Mouse (Mus musculus) monocyte, adult 2 months (primary cell): ENCODE data around the gene Klk8.

ENCODE experiments used
- DNase-seq, 2 experiments: peaks; one replicate each; pipeline ENCODE4 v3.0.0; 2022; ENCODE audit warnings: low spot score in 2 of 2, low read depth in 1 of 2

The Klk8 gene

DNA sequence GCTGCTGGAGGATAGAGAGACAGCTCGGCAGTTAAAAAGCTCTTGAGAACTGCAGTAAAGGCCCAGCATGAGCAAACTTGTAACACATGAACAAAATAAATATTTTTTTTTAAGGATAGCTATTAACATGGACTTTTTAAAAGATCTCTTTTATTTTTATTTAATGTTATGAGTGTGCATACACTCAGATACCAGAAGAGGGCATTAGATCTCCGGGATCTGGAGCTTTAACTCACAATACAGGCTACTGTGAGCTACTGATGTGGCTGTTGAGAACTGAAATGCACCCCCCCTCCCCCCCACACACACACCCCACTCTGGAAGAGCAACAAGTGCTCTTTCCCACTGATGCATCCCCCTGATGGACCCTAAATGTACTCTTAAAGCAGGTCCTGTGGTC lies 8.1 kb upstream of the Klk8 start:
- DNase-seq: no peak

DNA sequence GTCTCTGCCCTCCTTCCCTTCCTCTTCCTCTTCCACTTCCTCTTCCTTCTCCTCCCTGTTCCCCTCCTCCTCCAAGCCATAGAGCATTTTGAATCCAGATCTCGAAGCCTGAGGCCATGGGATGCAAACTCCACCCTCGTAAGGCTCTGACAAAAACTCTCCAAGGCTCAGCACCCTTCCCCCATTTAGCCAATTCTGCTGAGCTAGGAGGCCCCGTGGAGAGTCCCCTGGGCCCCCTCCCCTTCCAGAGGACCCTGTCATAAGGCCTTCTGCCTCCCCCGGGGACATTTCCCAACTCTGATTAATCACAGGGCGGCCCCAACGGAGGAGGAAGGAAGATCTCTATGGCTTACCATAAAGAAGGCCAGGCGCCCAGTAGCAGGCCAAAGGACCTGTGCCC lies 5.8 kb upstream of the Klk8 start, which contains the start of gene Klk9:
Gene Klk9 (plus strand): TSS at position 301 of the 400 bp plus-strand sequence.
- DNase-seq: no peak

DNA sequence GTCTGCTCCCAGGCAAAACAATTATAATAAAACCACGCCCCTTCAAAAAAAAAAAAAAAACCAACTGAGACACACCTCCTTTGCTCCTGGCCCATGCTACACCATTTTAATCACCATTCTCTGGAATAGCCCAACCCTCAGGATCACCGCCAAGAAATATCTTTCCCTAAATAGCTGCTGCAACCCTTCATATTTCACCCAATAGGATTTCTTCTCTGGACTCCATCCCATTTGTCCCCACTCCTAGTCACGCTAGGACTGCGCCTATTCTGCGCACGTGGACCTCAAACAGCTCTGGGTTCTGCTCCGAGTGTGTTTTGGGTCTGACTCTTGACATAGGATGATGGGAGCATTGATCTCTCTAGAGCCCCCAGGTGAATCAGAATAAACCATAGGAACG lies 1.0 kb upstream of the Klk8 start:
- no peak for DNase-seq

DNA sequence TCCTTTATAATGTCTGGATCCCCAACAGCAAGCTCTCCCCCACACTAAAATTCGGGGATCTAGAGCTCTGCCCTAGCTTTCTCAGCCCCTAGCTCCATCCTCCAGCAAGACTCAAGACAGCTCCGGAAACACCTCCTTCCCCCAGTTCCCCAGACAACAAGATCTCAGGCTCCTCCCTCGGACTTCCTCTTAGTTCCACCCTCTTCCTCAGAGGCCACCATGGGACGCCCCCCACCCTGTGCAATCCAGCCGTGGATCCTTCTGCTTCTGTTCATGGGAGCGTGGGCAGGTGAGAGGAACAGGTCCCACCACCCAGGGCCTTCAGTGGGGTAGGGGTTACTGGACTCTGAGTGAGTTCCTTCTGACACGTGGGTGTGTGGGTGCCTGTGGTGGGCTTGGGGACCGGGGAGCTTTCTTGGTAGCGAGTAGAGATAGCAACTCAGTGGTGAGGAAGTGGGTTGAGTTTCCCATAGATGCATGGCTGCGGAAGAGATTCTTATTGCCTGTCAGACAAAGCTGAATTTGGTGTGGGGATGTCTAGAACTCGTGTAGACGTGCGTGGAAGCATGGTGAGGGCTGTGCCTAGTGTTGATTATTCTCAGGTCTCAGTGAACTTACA lies 576 bp downstream of the Klk8 start:
- DNase-seq: peak in 1 of 2 experiments; percentile 3

DNA sequence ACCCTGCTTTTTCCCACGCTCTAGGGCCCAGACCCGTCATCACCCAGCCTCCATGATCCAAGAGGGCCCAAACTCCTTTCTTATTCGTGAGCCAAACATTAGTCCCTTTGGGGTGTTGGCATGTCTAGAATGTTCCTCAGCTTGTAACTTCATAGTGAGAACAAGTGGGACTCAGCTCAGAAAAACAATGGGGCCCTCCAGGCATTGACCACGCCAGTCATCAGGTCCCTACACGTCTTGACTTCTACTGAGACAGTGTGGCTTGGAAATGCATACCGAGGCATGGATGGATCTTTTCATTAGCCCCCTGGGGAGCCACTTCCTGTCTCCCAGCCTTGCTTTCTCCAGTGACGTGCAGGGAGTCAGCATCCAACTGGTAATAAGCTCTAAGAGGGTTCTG lies 2.5 kb downstream of the Klk8 start:
- no peak for DNase-seq

DNA sequence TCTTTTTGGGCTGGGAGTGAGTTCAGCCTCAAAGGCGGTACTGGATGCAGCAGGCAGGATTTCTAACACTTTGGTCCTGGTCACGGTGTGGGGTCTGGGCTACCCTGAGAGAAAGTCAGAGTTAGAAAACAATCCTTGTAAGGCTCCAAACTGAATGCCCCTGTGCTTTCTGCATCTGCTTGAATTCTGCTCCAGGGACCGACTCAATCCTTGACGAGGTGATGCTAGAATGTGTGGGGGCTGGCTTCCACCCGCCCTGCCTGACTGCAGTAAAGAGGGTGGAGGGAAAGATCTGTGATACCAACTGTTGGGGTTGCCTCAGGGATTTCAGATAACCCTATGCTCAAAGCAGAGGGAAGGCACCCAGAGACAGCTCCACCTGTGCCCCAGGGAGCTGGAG lies 13.6 kb downstream of the Klk8 start, which contains the start of gene Klk7:
Gene Klk7 (plus strand): TSS at position 301 of the 400 bp plus-strand sequence.
- no peak for DNase-seq

DNA sequence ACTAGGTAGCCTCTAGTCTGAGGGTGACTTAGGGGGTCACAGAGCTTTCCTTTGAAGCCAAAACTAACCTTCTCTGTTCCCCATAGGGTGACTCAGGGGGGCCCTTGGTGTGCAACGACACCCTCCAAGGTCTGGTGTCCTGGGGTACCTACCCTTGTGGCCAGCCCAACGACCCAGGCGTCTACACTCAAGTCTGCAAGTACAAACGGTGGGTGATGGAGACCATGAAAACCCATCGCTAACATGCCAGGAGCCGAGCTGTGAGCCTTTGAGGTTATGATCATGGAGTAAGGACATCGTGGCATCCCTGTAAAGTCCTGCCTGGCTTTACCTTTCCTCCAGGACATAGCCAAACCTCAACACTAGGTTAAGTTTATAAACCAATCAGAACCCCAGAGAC lies 17.8 kb downstream of the Klk8 start:
- DNase-seq: no peak

DNA sequence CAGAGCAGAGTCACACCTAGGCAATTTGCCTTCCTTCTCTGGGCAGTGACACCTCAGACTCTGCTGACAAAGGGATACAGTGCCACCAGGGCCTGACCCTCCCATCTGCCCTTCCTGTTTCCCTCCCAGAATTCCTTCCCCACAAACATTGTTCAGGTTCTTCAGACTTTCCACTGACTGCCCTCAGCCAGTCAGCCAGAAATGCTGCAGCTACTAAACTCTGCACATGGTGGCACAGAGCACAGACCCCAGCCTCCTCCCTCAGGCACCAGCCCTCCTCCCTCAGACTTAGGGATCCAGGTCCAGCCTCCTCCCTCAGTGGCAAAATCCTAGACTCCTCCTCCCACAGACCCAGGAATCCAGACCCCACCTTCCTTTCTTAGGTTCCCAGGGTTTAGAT lies 19.4 kb downstream of the Klk8 start:
- no peak for DNase-seq

DNA sequence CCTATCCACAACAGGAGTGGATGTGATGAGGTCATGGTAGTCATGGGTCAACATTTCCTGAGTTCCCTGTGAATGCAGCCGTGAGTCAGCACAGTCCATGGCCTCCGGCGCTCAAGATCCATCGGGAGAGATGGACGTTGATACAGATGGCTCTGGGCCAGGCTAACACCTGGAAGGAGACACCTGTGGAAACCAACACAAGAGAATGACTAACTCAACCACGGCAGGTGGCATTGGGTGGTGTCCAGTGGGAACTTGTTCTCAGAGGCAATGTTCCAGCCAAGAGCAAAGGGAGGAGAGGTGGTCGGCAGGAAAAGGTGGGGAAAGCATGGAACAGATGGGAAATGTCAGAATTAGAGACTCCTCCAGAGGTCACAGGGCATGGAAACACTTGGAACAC lies 24.2 kb downstream of the Klk8 start:
- no peak for DNase-seq

DNA sequence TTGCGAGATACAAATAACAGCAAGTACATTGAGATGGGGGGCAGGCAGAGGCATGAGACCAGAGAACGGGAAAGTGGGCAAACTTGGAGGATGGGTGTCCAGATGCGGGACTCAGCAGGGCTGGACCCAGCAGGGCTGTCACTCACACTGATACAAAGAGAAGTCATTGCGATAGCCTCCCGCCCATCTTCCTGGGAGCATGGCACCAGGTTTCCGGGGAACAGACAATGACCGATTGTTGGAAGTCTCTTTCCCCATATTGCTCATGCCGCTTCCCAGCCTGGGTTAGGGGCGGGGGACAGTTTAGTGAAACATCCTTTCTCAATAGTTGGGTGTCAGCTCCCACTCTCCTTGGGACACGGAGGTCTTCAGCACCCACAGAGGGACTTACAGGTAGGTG lies 26.8 kb downstream of the Klk8 start, which contains the start of gene Klk6:
Gene Klk6 (plus strand): TSS at position 301 of the 400 bp plus-strand sequence.
- DNase-seq: no peak

DNA sequence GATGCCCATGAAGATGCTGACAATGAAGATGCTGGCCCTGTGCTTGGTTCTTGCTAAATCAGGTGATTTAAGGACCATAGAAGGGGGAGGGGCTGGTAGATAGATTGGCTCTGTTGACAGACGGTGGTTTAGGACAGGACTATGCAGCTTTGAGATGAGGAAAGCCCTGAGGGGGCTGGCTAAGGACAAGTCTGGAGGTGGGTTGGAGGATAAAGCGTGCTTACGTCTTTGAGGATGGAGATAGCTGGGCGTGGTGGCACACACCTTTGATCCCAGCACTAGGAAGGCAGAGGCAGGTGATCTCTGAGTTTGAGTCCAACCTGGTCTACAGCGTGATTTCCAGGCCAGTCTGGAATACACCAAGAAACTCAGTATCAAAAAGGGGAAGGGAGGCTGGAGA lies 28.7 kb downstream of the Klk8 start:
- no peak for DNase-seq

DNA sequence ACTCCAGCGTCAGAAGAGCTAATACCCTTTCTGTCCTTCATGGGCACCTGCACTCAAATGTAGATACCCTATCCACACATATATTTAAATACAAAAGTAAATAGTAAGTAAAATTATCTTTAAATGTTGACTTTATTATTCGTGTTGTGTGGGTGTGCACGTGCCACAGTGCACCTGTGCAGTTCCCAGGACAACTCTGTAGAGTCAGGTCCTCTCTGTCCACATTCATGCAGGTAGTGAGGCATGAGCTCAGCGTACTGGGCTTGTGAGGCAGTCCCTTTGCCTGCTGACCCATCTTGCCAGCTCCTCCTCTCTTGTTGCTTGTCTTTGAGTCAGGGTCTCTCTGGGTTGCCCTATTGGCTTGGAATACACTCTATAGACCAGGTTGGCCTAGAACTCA lies 30.3 kb downstream of the Klk8 start:
- DNase-seq: no peak

DNA sequence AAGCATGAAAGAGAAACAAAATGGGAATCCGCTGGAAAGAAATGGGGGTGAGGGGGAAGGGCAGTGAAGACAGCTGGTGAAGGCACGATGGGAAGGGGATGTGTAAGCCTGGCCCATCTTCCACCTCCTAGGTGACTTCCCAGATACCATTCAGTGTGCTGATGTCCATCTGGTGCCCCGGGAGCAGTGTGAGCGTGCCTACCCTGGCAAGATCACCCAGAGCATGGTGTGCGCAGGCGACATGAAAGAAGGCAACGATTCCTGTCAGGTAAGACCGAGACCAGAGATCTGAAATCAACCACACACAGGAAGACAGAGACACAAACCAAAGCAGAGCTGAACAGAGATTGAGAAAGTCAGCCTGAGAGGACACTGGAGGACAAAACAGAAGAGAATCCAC lies 31.6 kb downstream of the Klk8 start:
- DNase-seq: no peak

DNA sequence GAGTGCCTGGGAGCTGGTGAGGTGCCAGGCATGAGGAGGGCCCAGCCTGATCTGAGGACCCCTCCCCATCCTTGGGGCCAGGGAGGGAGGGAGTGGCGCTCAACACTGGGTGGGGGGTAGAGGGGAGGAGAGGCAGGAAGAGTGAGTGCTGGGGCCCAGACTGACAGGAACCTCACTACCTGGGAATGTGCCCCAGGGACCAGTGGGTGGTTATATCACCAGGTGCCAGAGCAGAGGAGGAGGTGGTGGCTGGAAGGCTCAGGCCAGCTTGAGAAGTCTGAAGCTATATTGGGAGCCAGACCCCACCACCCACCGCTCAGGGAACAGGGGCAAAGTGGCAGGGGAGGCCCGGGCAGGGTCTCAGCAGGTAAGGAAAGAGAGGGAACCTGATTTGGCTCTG lies 44.3 kb downstream of the Klk8 start, which contains the start of gene Klk5:
Gene Klk5 (plus strand): TSS at position 271 of the 400 bp plus-strand sequence.
- no peak for DNase-seq

DNA sequence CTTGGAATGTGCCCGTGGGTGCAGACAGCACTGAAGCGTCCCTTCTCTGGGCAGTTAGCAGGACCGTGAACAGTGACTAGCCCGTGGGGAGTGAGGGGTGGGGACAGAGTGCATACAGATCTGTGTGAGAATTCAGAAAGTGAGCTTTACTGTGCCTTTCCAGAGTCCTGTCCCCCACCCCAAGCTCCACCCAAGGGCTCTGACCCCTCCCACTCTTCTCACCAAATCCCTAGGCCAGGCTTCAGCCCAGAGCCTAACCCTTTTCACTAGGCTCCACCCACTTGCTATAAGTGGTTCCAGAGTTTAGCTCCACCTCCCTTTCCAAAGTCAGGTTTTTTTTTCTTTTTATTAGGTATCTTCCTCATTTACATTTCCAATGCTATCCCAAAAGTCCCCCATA lies 46.4 kb downstream of the Klk8 start:
- DNase-seq: no peak

DNA sequence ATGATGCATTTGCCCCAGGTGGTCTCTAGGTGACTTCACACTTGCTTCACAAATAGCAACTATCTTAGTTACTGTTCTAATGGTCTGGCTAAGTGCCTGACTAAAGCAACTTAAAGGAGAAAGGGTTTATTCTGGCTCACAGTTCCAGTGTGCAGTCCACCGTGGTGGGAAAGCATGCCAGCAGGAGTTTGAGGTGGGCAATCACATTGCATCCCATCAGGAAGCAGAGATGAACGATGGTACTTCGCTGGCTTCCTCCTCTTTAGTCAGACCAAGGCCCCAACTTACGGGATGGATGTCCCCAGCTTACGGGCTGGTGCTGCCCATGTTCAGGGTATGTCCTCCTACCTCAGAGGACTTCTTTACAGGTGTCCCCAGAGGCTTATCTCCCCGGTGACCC lies 54.2 kb downstream of the Klk8 start:
- no peak for DNase-seq
